Mouse (Mus musculus) frontal cortex, postnatal 25 days (tissue): ENCODE results near the gene Zfp410.

Source experiments
- DNase-seq, 2 experiments: peaks; one replicate each; pipeline ENCODE4 v3.0.0; 2022; ENCODE audit warnings: low spot score in 2 of 2

The Zfp410 gene

GRCm38 (mm10) chr12:84361555-84362489 is 45.2 kb downstream of the Zfp410 start, which contains the start of the genes Coq6 and Fam161b:
TSS of gene Coq6 (plus strand) at chr12:84361657.
TSS of gene Fam161b (minus strand) at chr12:84361833.
- DNase-seq: peak; percentile 81 to 90

GRCm38 (mm10) chr12:84362872-84363271 is 46.2 kb downstream of the Zfp410 start:
- DNase-seq: no peak

GRCm38 (mm10) chr12:84364291-84364690 is 47.6 kb downstream of the Zfp410 start:
- DNase-seq: no peak

- no peak for DNase-seq
These were observed 48.5 kb downstream of the Zfp410 start for GRCm38 (mm10) chr12:84365137-84365536.

- no peak for DNase-seq
These were observed 50.3 kb downstream of the Zfp410 start for GRCm38 (mm10) chr12:84366971-84367370.

GRCm38 (mm10) chr12:84371647-84372046 is 55.0 kb downstream of the Zfp410 start:
- no peak for DNase-seq

- no peak for DNase-seq
These were observed 57.3 kb downstream of the Zfp410 start for GRCm38 (mm10) chr12:84373831-84374481.

- DNase-seq: no peak
These were observed 65.7 kb downstream of the Zfp410 start for GRCm38 (mm10) chr12:84382369-84382768.

- DNase-seq: no peak
These were observed 68.0 kb downstream of the Zfp410 start for GRCm38 (mm10) chr12:84384644-84385081.

- no peak for DNase-seq
These were observed 68.8 kb downstream of the Zfp410 start for GRCm38 (mm10) chr12:84385408-84385807.

GRCm38 (mm10) chr12:84388097-84388496 is 71.4 kb downstream of the Zfp410 start:
- no peak for DNase-seq

GRCm38 (mm10) chr12:84388774-84389400 is 72.2 kb downstream of the Zfp410 start:
- no peak for DNase-seq

- no peak for DNase-seq
These were observed 73.7 kb downstream of the Zfp410 start for GRCm38 (mm10) chr12:84390336-84390735.

- no peak for DNase-seq
These were observed 76.0 kb downstream of the Zfp410 start for GRCm38 (mm10) chr12:84392681-84393080.
